ENCODE assay signal across 24 mouse cellular contexts in genomic region chr10:85204255-85204855, GRCm38 (mm10). TPM values are rescaled to one million over a fixed set of nuclear protein-coding genes. Genes with fewer than 3 reads are reported as not detected.
A peak's percentile ranks its signal among the peaks of the same experiment; 100 is the strongest.
DNase-seq lines count a peak whose midpoint lies in the region; ATAC-seq lines count a peak whose summit lies in the region.
"Had no signal": no experiment of that assay in that cellular context is flagged by ENCODE, and none has a peak within 500 bp of the region (broad histone marks: within the 10 kb centered on the region; RNA-seq: fewer than 3 reads in every experiment).

No protein-coding gene starts in this region.

- ATAC-seq in forebrain, embryonic 15.5 days (replicated peaks), result 0 out of 2 replicates have a peak, but pooled peaks have one; percentile 35
- no peak for ATAC-seq in midbrain, embryonic 16.5 days
- ATAC-seq: activated CD4-positive, CD25-positive, alpha-beta regulatory T cell, adult 4 months; intestine, embryonic 16.5 days; liver, postnatal 0 days; lung, postnatal 0 days had no signal

- WGBS in forebrain, embryonic 15.5 days, result 12% methylated on average over 7 of the region's 7 CpGs
- WGBS in forebrain, embryonic 10.5 days, result 59% methylated on average over 7 of the region's 7 CpGs
- 40% methylated on average over 7 of the region's 7 CpGs for WGBS in midbrain, embryonic 16.5 days
- 67% methylated on average over 7 of the region's 7 CpGs for WGBS in midbrain, embryonic 10.5 days

- no peaks in the 10 kb centered on the region for H3K36me3 ChIP-seq in forebrain, embryonic 15.5 days
- no peaks in the 10 kb centered on the region for H3K36me3 ChIP-seq in forebrain, embryonic 10.5 days (replicated peaks)
- no peaks in the 10 kb centered on the region for H3K36me3 ChIP-seq in midbrain, embryonic 16.5 days (ENCODE audit: control insufficient read depth, insufficient read depth, low read length)
- no peaks in the 10 kb centered on the region for H3K36me3 ChIP-seq in midbrain, embryonic 10.5 days
- H3K36me3 ChIP-seq: heart, embryonic 15.5 days; limb, embryonic 12.5 days; midbrain, embryonic 12.5 days had no signal

- H3K27ac ChIP-seq in forebrain, embryonic 15.5 days (replicated peaks), result no peak overlapping the region
- no peak overlapping the region for H3K27ac ChIP-seq in forebrain, embryonic 10.5 days
- 0 out of 2 replicates have a peak overlapping the region, but pooled peaks have one; percentile 5 for H3K27ac ChIP-seq in midbrain, embryonic 16.5 days (ENCODE audit: low read length)
- H3K27ac ChIP-seq in midbrain, embryonic 10.5 days (replicated peaks), result no peak overlapping the region
- H3K27ac ChIP-seq: heart, embryonic 15.5 days; hindbrain, embryonic 14.5 days; layer of hippocampus, adult 2 months; limb, embryonic 12.5 days; midbrain, embryonic 12.5 days had no signal

- H3K4me1 ChIP-seq in forebrain, embryonic 15.5 days, result peaks cover 6% of the 10 kb centered on the region
- peaks cover 5% of the 10 kb centered on the region for H3K4me1 ChIP-seq in forebrain, embryonic 10.5 days
- H3K4me1 ChIP-seq in midbrain, embryonic 16.5 days (ENCODE audit: control insufficient read depth, insufficient read depth, low read length), result no peaks in the 10 kb centered on the region
- peaks cover 20% of the 10 kb centered on the region for H3K4me1 ChIP-seq in midbrain, embryonic 10.5 days
- H3K4me1 ChIP-seq: heart, embryonic 15.5 days; midbrain, embryonic 12.5 days had no signal

- H3K4me3 ChIP-seq in forebrain, embryonic 15.5 days, result no peak overlapping the region
- no peak overlapping the region for H3K4me3 ChIP-seq in forebrain, embryonic 10.5 days
- no peak overlapping the region for H3K4me3 ChIP-seq in midbrain, embryonic 16.5 days (ENCODE audit: low read depth, low read length)
- H3K4me3 ChIP-seq in midbrain, embryonic 10.5 days, result no peak overlapping the region
- H3K4me3 ChIP-seq: heart, embryonic 15.5 days; layer of hippocampus, adult 2 months; limb, embryonic 12.5 days; midbrain, embryonic 12.5 days had no signal

- H3K9ac ChIP-seq in forebrain, embryonic 15.5 days (replicated peaks), result no peak overlapping the region
- no peak overlapping the region for H3K9ac ChIP-seq in midbrain, embryonic 16.5 days (ENCODE audit: low read depth, low read length)
- H3K9ac ChIP-seq: heart, embryonic 15.5 days; hindbrain, embryonic 14.5 days; limb, embryonic 12.5 days; liver, postnatal 0 days; midbrain, embryonic 12.5 days had no signal

- H3K9me3 ChIP-seq in forebrain, embryonic 15.5 days, result no peaks in the 10 kb centered on the region
- no peaks in the 10 kb centered on the region for H3K9me3 ChIP-seq in forebrain, embryonic 10.5 days
- H3K9me3 ChIP-seq in midbrain, embryonic 16.5 days (replicated peaks; ENCODE audit: control insufficient read depth, low read length, poor library complexity, severe bottlenecking), result no peaks in the 10 kb centered on the region
- no peaks in the 10 kb centered on the region for H3K9me3 ChIP-seq in midbrain, embryonic 10.5 days (replicated peaks)
- H3K9me3 ChIP-seq: heart, embryonic 15.5 days; limb, embryonic 12.5 days; midbrain, embryonic 12.5 days had no signal

- no peaks in the 10 kb centered on the region for H3K27me3 ChIP-seq in forebrain, embryonic 15.5 days
- H3K27me3 ChIP-seq in forebrain, embryonic 10.5 days (ENCODE audit: poor library complexity, severe bottlenecking), result no peaks in the 10 kb centered on the region
- H3K27me3 ChIP-seq in midbrain, embryonic 16.5 days (ENCODE audit: control insufficient read depth, insufficient read depth, low read depth, low read length), result no peaks in the 10 kb centered on the region
- no peaks in the 10 kb centered on the region for H3K27me3 ChIP-seq in midbrain, embryonic 10.5 days (ENCODE audit: low read depth, poor library complexity, severe bottlenecking)
- H3K27me3 ChIP-seq: heart, embryonic 15.5 days; limb, embryonic 12.5 days; midbrain, embryonic 12.5 days had no signal

- no peak overlapping the region for H3K4me2 ChIP-seq in forebrain, embryonic 15.5 days (replicated peaks)
- no peak overlapping the region for H3K4me2 ChIP-seq in midbrain, embryonic 16.5 days (ENCODE audit: low read length)
- H3K4me2 ChIP-seq: heart, embryonic 15.5 days; hindbrain, embryonic 14.5 days; limb, embryonic 12.5 days; liver, embryonic 11.5 days; midbrain, embryonic 12.5 days had no signal

- intact Hi-C loops in gastrocnemius, postnatal 14 days (cut with DNase I; ENCODE audit: low total_unique reads), result no loop called here

- DNase-seq in forebrain, embryonic 10.5 days (ENCODE audit: extremely low spot score, low spot score), result no peak
- DNase-seq in midbrain, embryonic 10.5 days (ENCODE audit: low spot score), result no peak
- peak; percentile 31 for DNase-seq in brain, adult 2 months (ENCODE audit: low read depth, low spot score)
- DNase-seq in gastrocnemius, postnatal 14 days, result no peak
- no peak for DNase-seq in heart, adult 11 months
- DNase-seq: adrenal gland, adult 8-10 months; cerebellum, adult 2 months; gastrocnemius, postnatal 25 days; heart, postnatal 36 days; kidney, adult 9 months; kidney, postnatal 14 days; liver, postnatal 0 days; right cerebral cortex, postnatal 25 days had no signal

RNA-seq across cellular contexts. Expression of gene Cry1, which starts 19.5 kb away (rescaled TPM):
- polyA plus RNA-seq in forebrain, embryonic 15.5 days (2015; fragmentation: Nextera tagmentation; extraction: Ambion mirVana), result 30.7 and 35.3 TPM in 2 replicates
- polyA plus RNA-seq in forebrain, embryonic 10.5 days (2016; fragmentation: Nextera tagmentation; extraction: Ambion mirVana), result 30.7 and 31.4 TPM in 2 replicates
- 41.8 and 43.5 TPM in 2 replicates for polyA plus RNA-seq in midbrain, embryonic 16.5 days (2015; fragmentation: Nextera tagmentation; extraction: Ambion mirVana)
- 33.5 and 35.9 TPM in 2 replicates for polyA plus RNA-seq in midbrain, embryonic 10.5 days (2016; fragmentation: Nextera tagmentation; extraction: Ambion mirVana)
- total RNA-seq in gastrocnemius, postnatal 14 days (2021), result 10 to 100 TPM; 10.9 to 11.0 TPM
